Mouse (Mus musculus) right cerebral cortex, postnatal 14 days (tissue): Measurements from ENCODE around the gene Mmp15.

ENCODE experiments used
- DNase-seq: peaks from one replicate; pipeline ENCODE4 v3.0.0; 2022

The Mmp15 gene

GRCm38 (mm10) chr8:95344668-95345067, 7.4 kb upstream of the Mmp15 start:
- no peak for DNase-seq

- DNase-seq = peak; percentile 85
Measured at GRCm38 (mm10) chr8:95346643-95347545, 5.2 kb upstream of the Mmp15 start.

DNA sequence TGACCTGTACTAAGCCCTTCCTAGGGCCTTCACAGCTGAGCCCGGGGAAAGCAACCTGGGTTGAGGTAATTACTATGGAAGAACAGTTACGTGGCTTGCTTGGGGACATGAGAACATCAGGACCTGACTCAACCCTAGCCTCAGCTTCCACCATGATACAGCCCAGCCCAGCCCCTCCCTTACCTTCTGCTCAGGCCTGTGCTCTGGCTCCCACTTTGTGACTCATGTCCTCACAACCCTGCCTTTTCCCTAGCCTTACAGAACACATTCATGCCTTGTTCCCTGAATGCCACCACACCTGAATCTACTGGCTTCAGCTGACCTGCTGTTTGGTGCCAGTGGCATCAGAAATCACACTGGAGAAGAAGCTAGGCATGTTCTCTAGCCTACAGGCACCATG, 3.7 kb upstream of the Mmp15 start:
- no peak for DNase-seq

DNA sequence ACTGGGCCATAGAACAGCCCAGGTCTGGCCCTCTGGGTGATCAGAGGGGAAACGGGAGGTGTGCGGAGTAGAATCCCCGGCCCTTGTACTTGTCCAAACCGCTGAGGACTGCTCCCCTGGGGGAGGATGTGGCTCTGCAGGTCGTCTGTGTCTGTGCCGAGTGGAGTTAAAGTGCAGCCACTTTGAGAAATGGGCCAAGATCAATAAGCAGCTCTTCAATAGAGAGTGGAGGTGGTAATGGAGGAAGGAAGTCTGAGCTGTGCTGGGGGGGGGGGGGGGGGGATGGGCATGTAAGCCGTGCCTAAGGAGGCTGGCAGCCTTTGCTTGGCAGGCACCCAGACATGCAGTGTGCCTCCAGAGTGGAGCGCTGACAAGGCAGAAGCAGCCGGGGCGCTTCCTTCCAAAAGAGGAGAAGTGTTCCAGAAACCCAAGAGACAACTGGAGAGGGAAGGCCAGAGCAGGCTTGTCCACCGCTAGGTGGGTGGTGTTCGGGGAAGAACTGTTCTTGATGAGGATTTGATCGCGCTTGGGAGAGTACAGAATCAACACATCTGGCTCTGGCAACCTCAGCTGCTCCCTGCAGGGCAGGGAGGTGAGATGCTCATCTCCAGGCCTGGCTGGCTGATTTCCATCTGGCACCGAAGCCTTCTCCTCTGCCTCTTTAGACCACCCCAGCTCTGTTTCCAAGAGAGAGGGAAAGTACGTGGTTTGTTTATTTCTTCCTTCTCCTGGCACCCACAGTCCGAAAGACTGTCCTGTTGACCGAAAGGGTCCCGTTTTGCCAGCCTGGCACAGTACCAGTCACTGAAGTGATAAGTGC, 3.0 kb upstream of the Mmp15 start:
- peak; percentile 91 for DNase-seq

DNA sequence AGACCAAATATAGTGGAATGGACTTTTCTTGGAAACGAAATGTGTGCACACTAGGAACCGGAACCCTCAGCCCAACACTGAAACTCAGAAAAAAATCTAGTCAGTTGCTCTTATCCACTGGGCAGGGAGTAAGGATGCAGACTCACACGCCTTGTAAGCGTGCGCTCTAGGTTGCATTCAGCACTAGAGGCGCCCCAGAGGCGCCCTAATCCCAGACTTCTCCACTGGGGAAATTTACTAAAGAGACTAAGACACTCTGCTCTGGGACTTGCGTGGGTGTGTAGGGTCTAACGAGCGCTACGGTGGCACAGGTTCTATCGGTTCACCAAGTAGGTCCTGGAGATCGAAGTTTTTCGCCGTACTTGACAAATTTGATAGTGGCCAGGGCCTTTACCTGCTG, 607 bp upstream of the Mmp15 start:
- DNase-seq = no peak

- peak; percentile 50 for DNase-seq
Measured at GRCm38 (mm10) chr8:95352871-95353866, 1.1 kb downstream of the Mmp15 start.

- DNase-seq = no peak
Measured at GRCm38 (mm10) chr8:95354606-95355005, 2.5 kb downstream of the Mmp15 start.

DNA sequence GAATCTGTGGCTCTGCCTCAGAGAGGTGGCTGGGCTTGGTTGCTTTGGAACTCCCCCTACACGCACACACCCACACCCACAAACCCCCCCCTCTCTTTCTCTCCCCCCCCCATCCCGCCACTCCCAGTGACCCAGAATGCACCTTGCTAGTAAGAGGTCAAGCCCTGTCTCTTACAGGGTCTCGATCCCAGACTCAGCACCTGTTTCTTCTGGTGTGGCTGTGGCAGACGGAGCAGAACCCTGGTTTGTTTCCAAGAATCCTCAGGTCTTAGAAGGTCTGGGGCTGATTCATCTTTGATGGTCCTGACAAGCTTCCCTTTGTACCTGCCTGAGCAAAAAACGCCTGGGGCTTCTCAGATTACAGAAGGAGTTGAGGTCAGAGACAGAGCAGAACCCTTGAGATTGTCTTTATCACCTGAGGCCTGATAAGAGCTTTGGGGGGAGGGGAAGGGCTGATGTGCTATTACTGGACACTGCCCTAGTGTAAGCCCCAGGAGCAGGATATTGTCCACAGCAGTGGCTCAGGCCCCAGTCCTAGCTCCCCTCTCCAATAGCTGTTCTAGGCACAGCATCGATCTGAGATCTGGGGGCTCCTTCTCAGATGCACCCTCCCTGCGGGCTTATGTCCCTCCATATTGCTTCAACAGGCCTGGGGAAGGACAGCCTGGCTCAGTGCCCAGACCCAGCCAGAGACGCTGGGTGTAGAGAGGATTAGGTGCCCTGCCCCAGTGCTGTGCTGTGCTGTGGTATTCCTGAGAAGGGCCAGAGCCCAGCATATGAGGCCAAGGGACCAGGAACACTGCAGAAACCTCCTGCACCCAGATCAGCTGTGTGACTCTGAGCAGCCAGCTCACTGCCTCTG, 6.7 kb downstream of the Mmp15 start:
- DNase-seq = no peak

DNA sequence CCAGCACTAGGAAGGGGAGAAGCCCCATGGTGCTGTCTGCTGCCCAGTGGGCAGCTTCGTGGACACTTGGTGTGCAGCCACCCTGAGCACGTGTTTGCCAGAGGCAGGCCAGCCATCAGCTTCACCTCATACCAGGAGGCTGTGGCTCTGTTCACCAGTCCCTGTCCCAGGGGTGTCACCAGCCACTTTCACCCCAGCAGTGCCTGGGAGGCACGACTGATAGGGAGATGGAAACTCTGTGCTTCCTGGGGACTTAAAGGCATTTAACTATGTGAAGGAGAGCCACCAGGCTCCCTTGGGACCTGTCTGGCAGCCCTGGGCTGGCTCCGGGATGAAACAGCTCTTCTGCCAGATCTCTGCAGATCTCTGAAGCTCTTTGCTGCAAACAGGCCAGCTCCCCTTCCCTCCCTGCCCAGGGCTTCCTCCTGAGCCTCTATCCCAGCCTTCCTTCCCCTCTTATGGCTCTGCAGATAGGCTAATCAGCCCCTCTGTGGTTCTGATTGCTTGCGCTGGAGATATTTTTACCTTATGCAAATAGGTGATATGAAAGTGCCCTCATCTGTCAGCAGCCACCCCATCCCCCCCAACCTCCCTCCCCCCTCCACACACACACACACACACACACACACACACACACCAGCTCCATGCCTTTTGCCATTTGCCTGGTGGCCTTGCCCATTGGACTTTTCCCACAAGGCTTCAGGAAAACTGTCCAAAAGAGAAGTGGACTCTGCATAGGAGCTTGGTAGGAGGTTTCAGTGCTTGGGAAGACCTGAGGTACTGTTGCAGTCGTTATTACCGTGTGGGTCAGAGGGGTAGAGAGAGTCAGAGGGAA, 8.3 kb downstream of the Mmp15 start:
- no peak for DNase-seq

- DNase-seq = no peak
Measured at GRCm38 (mm10) chr8:95361016-95361341, 8.9 kb downstream of the Mmp15 start.

GRCm38 (mm10) chr8:95362272-95362671, 10.2 kb downstream of the Mmp15 start:
- DNase-seq = no peak

GRCm38 (mm10) chr8:95363849-95364248, 11.8 kb downstream of the Mmp15 start:
- DNase-seq = no peak

- DNase-seq = no peak
Measured at GRCm38 (mm10) chr8:95369581-95370326, 17.7 kb downstream of the Mmp15 start.

- DNase-seq = no peak
Measured at GRCm38 (mm10) chr8:95373389-95374002, 21.4 kb downstream of the Mmp15 start.

- DNase-seq = no peak
Measured at GRCm38 (mm10) chr8:95374429-95374828, 22.4 kb downstream of the Mmp15 start.

DNA sequence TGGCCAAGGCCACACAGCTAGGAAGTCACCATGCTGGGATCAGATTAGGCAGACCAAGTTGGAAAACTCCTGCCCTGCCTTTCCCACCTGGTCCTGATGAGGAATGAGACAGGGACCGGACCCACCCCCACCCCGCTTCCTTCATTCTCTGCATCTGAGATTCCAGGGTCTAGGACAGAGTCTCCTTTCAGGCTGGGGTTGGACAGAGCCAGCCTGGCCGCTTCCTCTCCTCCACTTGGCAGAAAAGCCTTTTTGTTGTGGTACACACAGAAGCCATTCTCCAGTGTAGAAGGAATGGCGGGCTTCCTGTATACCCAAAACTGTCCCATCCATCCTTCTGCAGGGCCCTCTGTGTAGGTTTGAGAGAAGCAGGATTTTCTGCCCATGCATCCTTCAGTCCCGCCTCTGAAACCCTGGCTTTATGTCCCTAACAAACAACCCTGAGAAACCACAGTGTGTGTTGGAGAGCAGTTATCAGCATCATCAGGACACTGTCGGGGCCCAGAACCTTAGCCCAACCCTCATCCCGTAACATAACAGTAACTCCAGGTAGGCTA, 23.4 kb downstream of the Mmp15 start:
- no peak for DNase-seq

- DNase-seq = no peak
Measured at GRCm38 (mm10) chr8:95376309-95376999, 24.4 kb downstream of the Mmp15 start.

GRCm38 (mm10) chr8:95377101-95377500, 25.0 kb downstream of the Mmp15 start:
- DNase-seq = no peak

DNA sequence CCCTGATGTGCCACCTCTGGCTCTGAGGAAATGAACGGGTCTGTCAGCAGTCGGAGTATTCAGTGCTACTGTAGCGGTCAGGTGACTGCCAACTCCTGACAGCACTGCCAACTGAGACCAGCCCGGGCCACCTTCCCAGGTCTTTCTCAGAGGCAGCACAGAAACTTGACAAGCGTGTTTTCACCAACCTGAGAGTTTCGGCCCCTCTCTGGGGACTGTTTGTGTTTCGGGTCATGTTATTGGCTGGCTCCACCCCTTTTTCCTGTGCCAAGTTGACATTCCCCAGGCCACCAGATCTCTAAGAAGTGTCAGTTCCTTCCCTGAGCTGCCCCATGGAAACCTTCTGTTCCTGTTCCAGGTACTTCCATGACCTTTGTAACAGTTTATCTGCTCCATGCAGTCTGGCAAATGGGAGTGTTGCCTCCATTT, 25.8 kb downstream of the Mmp15 start:
- no peak for DNase-seq
